Mouse (Mus musculus) liver, postnatal 0 days (tissue): Measurements from ENCODE around the gene Zfp566. TPM values are rescaled to one million over a fixed set of nuclear protein-coding genes. Genes with fewer than 3 reads are reported as not detected.
"Not testable (repeated sequence)": the region's sequence is repeated elsewhere in the genome, so short reads cannot be mapped to it uniquely, and the experiment has no call there.

Experiments
- ATAC-seq: fragments of 200-750 bp; cut with Nextera tagmentation; 2 replicates; pipeline ENCODE4 v1.8.0; 2017; ENCODE audit warnings: mild to moderate bottlenecking, moderate library complexity
- DNase-seq: peaks from one replicate; pipeline ENCODE4 v3.0.0-alpha.2; 2016
- H3K27ac ChIP-seq: fragments of 300-500 bp; sonication (generic); 2 replicates; pipeline ENCODE4 v1.5.1; 2014; ENCODE audit warnings: antibody characterized with exemption, moderate library complexity, mild to moderate bottlenecking, low read depth
- H3K27me3 ChIP-seq: fragments of 300-500 bp; sonication (generic); 2 replicates; pipeline ENCODE4 v1.6.1; 2014; ENCODE audit warnings: low read length, control low read depth, mixed read lengths; ENCODE audit not compliant: insufficient read depth
- H3K36me3 ChIP-seq: fragments of 300-500 bp; sonication (generic); replicated peaks from 2 replicates; pipeline ENCODE4 v1.6.1; 2014; ENCODE audit warnings: mild to moderate bottlenecking, control low read depth, low read length, moderate library complexity, mixed read lengths; ENCODE audit not compliant: insufficient read depth
- H3K4me1 ChIP-seq: fragments of 300-500 bp; sonication (generic); 2 replicates; pipeline ENCODE4 v1.6.1; 2014; ENCODE audit warnings: antibody characterized with exemption, mild to moderate bottlenecking, control low read depth; ENCODE audit not compliant: insufficient read depth
- H3K4me2 ChIP-seq: fragments of 300-500 bp; sonication (generic); 2 replicates; pipeline ENCODE4 v1.6.1; 2014; ENCODE audit warnings: low read depth, mild to moderate bottlenecking, low read length, moderate library complexity, mixed read lengths
- H3K4me3 ChIP-seq: fragments of 300-500 bp; sonication (generic); 2 replicates; pipeline ENCODE4 v1.5.1; 2014; ENCODE audit warnings: low read depth, low read length
- H3K9ac ChIP-seq: fragments of 300-500 bp; sonication (generic); replicated peaks from 2 replicates; pipeline ENCODE4 v1.6.1; 2014; ENCODE audit warnings: mild to moderate bottlenecking, moderate library complexity
- H3K9me3 ChIP-seq: fragments of 300-500 bp; sonication (generic); 2 replicates; pipeline ENCODE4 v1.6.1; 2016; ENCODE audit warnings: mild to moderate bottlenecking, control low read depth, low read length, mixed read lengths
- CTCF ChIP-seq: sonication (generic); IDR thresholded peaks from 2 replicates; pipeline ENCODE4 v1.5.1; 2016; ENCODE audit warnings: antibody characterized with exemption, low read depth
- EP300 ChIP-seq: IDR thresholded peaks from 2 replicates; pipeline ENCODE4 v1.6.1; 2016; ENCODE audit warnings: antibody characterized with exemption, low read depth, mild to moderate bottlenecking
- WGBS: fragments of 180-500 bp; shearing (Covaris S2); extraction: QIAGEN DNeasy Blood & Tissue Kit; methylation state at CpG from one replicate; pipeline ENCODE4 v1.1.7; 2014; ENCODE audit not compliant: insufficient replicate concordance; 5-methylcytosine and 5-hydroxymethylcytosine counted together
- polyA plus RNA-seq: library from polyadenylated mRNA; unstranded; fragments of >200 nt; fragmentation: Nextera tagmentation; extraction: Ambion mirVana; gene quantifications from 2 replicates; pipeline ENCODE4 v1.2.1, GENCODE M21; 2015

Gene Zfp566
- polyA plus RNA-seq, 1 experiment from 2014 or later: 1.7 TPM

GRCm38 (mm10) chr7:30121308-30122187 lies 31.2 kb upstream of the Zfp566 start, which contains the start of gene Zfp382:
Gene Zfp382 (plus strand): TSS chr7:30121942.
- H3K27ac ChIP-seq: peak within 1 kb of the TSS; percentile 64
- 1% methylated on average over 61 of the region's 61 CpGs for WGBS
- peak within 1 kb of the TSS; percentile 67 for H3K9ac ChIP-seq
- TF ChIP-seq CTCF (0 out of 2 replicates have a peak, but pooled peaks have one; percentile 9), EP300 (no peak)
- DNase-seq (peak; percentile 92), ATAC-seq (peak; percentile 95)
- H3K27me3 ChIP-seq: no peaks in the 10 kb centered on the region
- H3K4me2 ChIP-seq: peak within 1 kb of the TSS; percentile 92
- peaks cover 8% of the 10 kb centered on the region; the same call in 1 of the 2 replicates for H3K4me1 ChIP-seq
- H3K36me3 ChIP-seq: peaks cover 5% of the 10 kb centered on the region; the same call in 1 of the 2 replicates
- no peaks in the 10 kb centered on the region for H3K9me3 ChIP-seq
- H3K4me3 ChIP-seq: peak within 1 kb of the TSS; percentile 62

GRCm38 (mm10) chr7:30117935-30118334 lies 27.6 kb upstream of the Zfp566 start:
- WGBS: 85% methylated on average over 12 of the region's 12 CpGs
- not testable (repeated sequence) for H3K4me3 ChIP-seq, H3K36me3 ChIP-seq, H3K4me2 ChIP-seq, H3K9ac ChIP-seq, H3K9me3 ChIP-seq, ATAC-seq, DNase-seq, H3K27me3 ChIP-seq, H3K27ac ChIP-seq, H3K4me1 ChIP-seq

DNA sequence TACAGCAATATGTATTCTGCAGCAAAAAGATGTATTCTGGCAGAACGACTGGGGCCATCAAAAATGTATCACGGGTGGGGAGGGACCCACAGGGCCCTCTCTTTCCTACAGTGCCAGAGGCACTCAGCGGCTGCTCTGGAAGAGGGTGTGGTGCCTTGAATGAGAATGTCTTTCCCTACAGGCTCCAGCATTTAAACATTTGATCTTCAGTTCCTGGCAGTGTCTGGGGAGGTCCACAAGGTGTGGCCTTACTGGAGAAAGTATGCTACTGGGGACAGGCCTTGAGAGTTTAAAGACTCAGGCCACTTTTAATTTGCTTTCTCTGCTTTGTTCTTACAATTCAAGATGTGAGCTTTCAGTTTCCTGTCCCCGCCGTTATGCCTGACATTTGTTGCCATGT lies 25.7 kb upstream of the Zfp566 start:
- WGBS: 84% methylated on average over 5 of the region's 5 CpGs
- Histone ChIP-seq H3K27ac (no peak overlapping the region), H3K36me3 (no peaks in the 10 kb centered on the region), H3K4me2 (no peak overlapping the region), H3K27me3 (no peaks in the 10 kb centered on the region), H3K9me3 (no peaks in the 10 kb centered on the region), H3K4me3 (no peak overlapping the region), H3K9ac (no peak overlapping the region), H3K4me1 (peaks cover 2% of the 10 kb centered on the region; the same call in 1 of the 2 replicates)
- ATAC-seq: no peak
- DNase-seq: no peak
- no peak for TF ChIP-seq CTCF
- no peak for TF ChIP-seq EP300

GRCm38 (mm10) chr7:30099297-30099696 lies 9.0 kb upstream of the Zfp566 start:
- H3K27me3 ChIP-seq: no peaks in the 10 kb centered on the region
- no peak overlapping the region for H3K9ac ChIP-seq
- peaks cover 25% of the 10 kb centered on the region for H3K36me3 ChIP-seq
- WGBS: 80% methylated on average over 13 of the region's 13 CpGs
- H3K27ac ChIP-seq: no peak overlapping the region
- no peak for TF ChIP-seq EP300
- TF ChIP-seq CTCF: no peak
- no peak overlapping the region for H3K4me2 ChIP-seq
- H3K9me3 ChIP-seq: peaks cover 6% of the 10 kb centered on the region
- peaks cover 13% of the 10 kb centered on the region for H3K4me1 ChIP-seq
- no peak overlapping the region for H3K4me3 ChIP-seq
- ATAC-seq: no peak
- no peak for DNase-seq

- ATAC-seq: no peak
- WGBS: 15% methylated on average over 5 of the region's 5 CpGs
- H3K27ac ChIP-seq: peak overlapping the region; percentile 81
These were observed 5.3 kb upstream of the Zfp566 start for GRCm38 (mm10) chr7:30095551-30096125.

DNA sequence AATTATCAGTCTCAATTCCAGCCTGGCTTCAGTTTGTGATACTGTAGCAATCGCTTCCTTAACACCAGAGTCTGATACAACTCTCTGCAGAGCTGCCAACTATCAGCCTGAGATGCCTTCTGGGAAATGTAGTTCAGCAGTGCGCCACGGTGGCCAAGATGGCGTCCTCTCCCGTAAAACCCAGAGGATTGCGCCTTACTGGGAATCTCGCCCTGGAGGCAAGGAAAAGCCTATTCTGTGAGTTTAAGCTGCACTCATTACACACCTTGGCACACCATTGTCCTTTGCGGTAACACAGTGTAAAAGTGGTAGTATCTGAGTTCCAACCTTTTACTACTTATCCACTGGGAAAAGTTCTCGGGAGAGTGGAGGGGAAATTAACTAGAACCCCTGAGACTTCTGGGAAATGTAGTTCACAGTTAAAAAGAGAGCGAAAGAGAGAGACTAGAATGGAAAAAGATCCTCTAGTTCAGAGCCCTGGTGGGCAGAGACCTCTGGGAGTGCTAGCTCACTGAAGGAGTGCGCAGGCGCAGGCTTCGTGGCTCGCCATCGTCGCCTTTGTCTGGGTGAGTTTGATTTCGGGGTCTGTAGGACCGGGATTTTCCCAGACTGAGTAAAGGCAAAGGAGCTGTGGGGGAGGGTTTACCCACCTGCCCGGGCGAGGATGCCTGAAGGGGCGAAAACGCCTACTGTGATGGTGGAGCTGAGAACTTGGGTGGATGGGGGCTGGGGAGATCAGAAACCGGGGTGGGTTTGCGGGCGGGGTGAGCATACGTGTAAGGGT lies 4.5 kb upstream of the Zfp566 start, which contains the start of gene Zfp260:
Gene Zfp260, plus strand, starts transcription at position 132 of the 784 bp plus-strand sequence.
- ATAC-seq (peak; percentile 74), DNase-seq (peak; percentile 87)
- Histone ChIP-seq H3K4me3 (peak within 1 kb of the TSS; percentile 69), H3K4me2 (peak within 1 kb of the TSS; percentile 79), H3K4me1 (peaks cover 23% of the 10 kb centered on the region), H3K9me3 (no peaks in the 10 kb centered on the region), H3K27ac (peak within 1 kb of the TSS; percentile 81), H3K36me3 (no peaks in the 10 kb centered on the region), H3K9ac (peak within 1 kb of the TSS; percentile 66), H3K27me3 (no peaks in the 10 kb centered on the region)
- WGBS: under 1% methylated on average over 26 of the region's 26 CpGs
- TF ChIP-seq CTCF: peak; percentile 22; the same call in 1 of the 2 replicates
- TF ChIP-seq EP300: peak; percentile 40; the same call in 1 of the 2 replicates

More at GRCm38 (mm10) chr7:30095551-30096125, 5.3 kb upstream of the Zfp566 start:
- Histone ChIP-seq H3K36me3 (no peaks in the 10 kb centered on the region), H3K4me1 (peaks cover 23% of the 10 kb centered on the region), H3K9me3 (no peaks in the 10 kb centered on the region), H3K4me3 (peak overlapping the region; percentile 69), H3K4me2 (peak overlapping the region; percentile 79), H3K9ac (peak overlapping the region; percentile 66), H3K27me3 (no peaks in the 10 kb centered on the region)
- TF ChIP-seq CTCF: no peak
- no peak for TF ChIP-seq EP300
- DNase-seq: no peak
